Mouse (Mus musculus): ENCODE data around the gene Tas1r3. TPM values are rescaled to one million over a fixed set of nuclear protein-coding genes. Genes with fewer than 3 reads are reported as not detected.
A peak's percentile ranks its signal among the peaks of the same experiment; 100 is the strongest.

Tas1r3 gene
- polyA plus RNA-seq, 1 experiment: 0.08 TPM

- no peak overlapping the region for H3ac ChIP-seq (ENCODE audit: control insufficient read depth, insufficient read length, low read depth)
- peaks cover 39% of the 10 kb centered on the region for H3K79me3 ChIP-seq (ENCODE audit: low read depth)
- TF ChIP-seq CEBPB (IDR thresholded peaks at IDR 0.05; ENCODE audit: low read depth): no peak
- TF ChIP-seq USF1 (IDR thresholded peaks at IDR 0.05; ENCODE audit: low read depth): no peak
- no peak for TF ChIP-seq MYOD1 (IDR thresholded peaks at IDR 0.05; ENCODE audit: control insufficient read depth, insufficient read length, low read depth)
- TF ChIP-seq CTCF (IDR thresholded peaks at IDR 0.05; ENCODE audit: control insufficient read depth, insufficient read depth, insufficient read length): no peak
- TF ChIP-seq MYOG (IDR thresholded peaks at IDR 0.05; ENCODE audit: control insufficient read depth, extremely low read depth, insufficient read length): no peak
- no peak for TF ChIP-seq MAX (IDR thresholded peaks at IDR 0.05)
- no peak for TF ChIP-seq FOSL1 (IDR thresholded peaks at IDR 0.05; ENCODE audit: insufficient read depth, low read length, poor library complexity, severe bottlenecking)
- H3K27me3 ChIP-seq (ENCODE audit: control insufficient read depth, insufficient read depth, insufficient read length): no peaks in the 10 kb centered on the region
- peaks cover 27% of the 10 kb centered on the region for H3K36me3 ChIP-seq (ENCODE audit: control insufficient read depth, insufficient read depth)
- peaks cover 49% of the 10 kb centered on the region for H3K79me2 ChIP-seq (ENCODE audit: control insufficient read depth, insufficient read depth)
- H3K4me3 ChIP-seq (ENCODE audit: insufficient read depth, poor library complexity, severe bottlenecking): no peak overlapping the region
Observed at GRCm38 (mm10) chr4:155896461-155896860, 33.3 kb upstream of the Tas1r3 start.

GRCm38 (mm10) chr4:155895826-155896225 is 32.7 kb upstream of the Tas1r3 start:
- peaks cover 21% of the 10 kb centered on the region for H3K36me3 ChIP-seq (ENCODE audit: control insufficient read depth, insufficient read depth)
- H3ac ChIP-seq (ENCODE audit: control insufficient read depth, insufficient read length, low read depth): no peak overlapping the region
- no peak for TF ChIP-seq FOSL1 (IDR thresholded peaks at IDR 0.05; ENCODE audit: insufficient read depth, low read length, poor library complexity, severe bottlenecking)
- TF ChIP-seq CEBPB (IDR thresholded peaks at IDR 0.05; ENCODE audit: low read depth): no peak
- no peak for TF ChIP-seq MYOD1 (IDR thresholded peaks at IDR 0.05; ENCODE audit: control insufficient read depth, insufficient read length, low read depth)
- TF ChIP-seq CTCF (IDR thresholded peaks at IDR 0.05; ENCODE audit: control insufficient read depth, insufficient read depth, insufficient read length): no peak
- TF ChIP-seq USF1 (IDR thresholded peaks at IDR 0.05; ENCODE audit: low read depth): no peak
- TF ChIP-seq MAX (IDR thresholded peaks at IDR 0.05): no peak
- TF ChIP-seq MYOG (IDR thresholded peaks at IDR 0.05; ENCODE audit: control insufficient read depth, extremely low read depth, insufficient read length): no peak
- H3K79me2 ChIP-seq (ENCODE audit: control insufficient read depth, insufficient read depth): peaks cover 55% of the 10 kb centered on the region
- H3K79me3 ChIP-seq (ENCODE audit: low read depth): peaks cover 41% of the 10 kb centered on the region
- no peaks in the 10 kb centered on the region for H3K27me3 ChIP-seq (ENCODE audit: control insufficient read depth, insufficient read depth, insufficient read length)
- no peak overlapping the region for H3K4me3 ChIP-seq (ENCODE audit: insufficient read depth, poor library complexity, severe bottlenecking)

- H3K79me3 ChIP-seq (ENCODE audit: low read depth): peaks cover 45% of the 10 kb centered on the region
- no peak overlapping the region for H3ac ChIP-seq (ENCODE audit: control insufficient read depth, insufficient read length, low read depth)
- no peak overlapping the region for H3K4me3 ChIP-seq (ENCODE audit: insufficient read depth, poor library complexity, severe bottlenecking)
- peaks cover 21% of the 10 kb centered on the region for H3K36me3 ChIP-seq (ENCODE audit: control insufficient read depth, insufficient read depth)
- no peaks in the 10 kb centered on the region for H3K27me3 ChIP-seq (ENCODE audit: control insufficient read depth, insufficient read depth, insufficient read length)
- TF ChIP-seq MYOD1 (IDR thresholded peaks at IDR 0.05; ENCODE audit: control insufficient read depth, insufficient read length, low read depth) (no peak), USF1 (IDR thresholded peaks at IDR 0.05; ENCODE audit: low read depth) (peak; percentile 90)
- H3K79me2 ChIP-seq (ENCODE audit: control insufficient read depth, insufficient read depth): peaks cover 61% of the 10 kb centered on the region
Observed at GRCm38 (mm10) chr4:155895216-155895615, 32.1 kb upstream of the Tas1r3 start.

GRCm38 (mm10) chr4:155894311-155894881 is 31.2 kb upstream of the Tas1r3 start:
- H3K27me3 ChIP-seq (ENCODE audit: control insufficient read depth, insufficient read depth, insufficient read length): no peaks in the 10 kb centered on the region
- H3K79me3 ChIP-seq (ENCODE audit: low read depth): peaks cover 45% of the 10 kb centered on the region
- peaks cover 70% of the 10 kb centered on the region for H3K79me2 ChIP-seq (ENCODE audit: control insufficient read depth, insufficient read depth)
- H3ac ChIP-seq (ENCODE audit: control insufficient read depth, insufficient read length, low read depth): peak overlapping the region; percentile 55
- TF ChIP-seq FOSL1 (IDR thresholded peaks at IDR 0.05; ENCODE audit: insufficient read depth, low read length, poor library complexity, severe bottlenecking) (no peak), USF1 (IDR thresholded peaks at IDR 0.05; ENCODE audit: low read depth) (no peak), CTCF (IDR thresholded peaks at IDR 0.05; ENCODE audit: control insufficient read depth, insufficient read depth, insufficient read length) (no peak), MYOD1 (IDR thresholded peaks at IDR 0.05; ENCODE audit: control insufficient read depth, insufficient read length, low read depth) (peak; percentile 54), CEBPB (IDR thresholded peaks at IDR 0.05; ENCODE audit: low read depth) (no peak)
- peaks cover 22% of the 10 kb centered on the region for H3K36me3 ChIP-seq (ENCODE audit: control insufficient read depth, insufficient read depth)
- peak overlapping the region; percentile 21 for H3K4me3 ChIP-seq (ENCODE audit: insufficient read depth, poor library complexity, severe bottlenecking)

DNA sequence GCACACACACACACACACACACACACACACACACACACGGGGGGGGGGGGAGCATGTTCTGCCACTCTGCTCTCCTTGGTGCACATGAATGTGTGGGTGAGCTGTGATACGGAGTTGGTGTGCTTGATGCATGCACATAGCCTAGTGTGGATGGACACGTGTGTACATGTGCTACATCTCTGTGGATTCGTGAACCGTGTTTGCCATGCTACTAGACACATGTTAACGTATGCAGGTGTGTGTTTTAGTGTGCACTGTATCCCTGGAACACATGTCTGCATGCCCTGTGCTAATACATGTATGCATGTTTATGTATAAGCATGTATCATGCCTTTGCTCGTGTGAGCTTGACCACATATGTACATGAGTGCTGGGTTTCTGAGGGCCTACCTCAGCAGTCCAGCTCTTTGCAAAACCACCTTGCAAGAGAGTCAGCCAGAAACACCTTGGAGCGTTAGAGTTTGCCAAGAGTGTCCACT is 30.1 kb upstream of the Tas1r3 start:
- Histone ChIP-seq H3K79me3 (ENCODE audit: low read depth) (peaks cover 45% of the 10 kb centered on the region), H3K4me3 (ENCODE audit: insufficient read depth, poor library complexity, severe bottlenecking) (peak overlapping the region; percentile 85), H3K79me2 (ENCODE audit: control insufficient read depth, insufficient read depth) (peaks cover 73% of the 10 kb centered on the region), H3ac (ENCODE audit: control insufficient read depth, insufficient read length, low read depth) (peak overlapping the region; percentile 25), H3K36me3 (ENCODE audit: control insufficient read depth, insufficient read depth) (peaks cover 30% of the 10 kb centered on the region), H3K27me3 (ENCODE audit: control insufficient read depth, insufficient read depth, insufficient read length) (no peaks in the 10 kb centered on the region)
- no peak for TF ChIP-seq USF1 (IDR thresholded peaks at IDR 0.05; ENCODE audit: low read depth)
- TF ChIP-seq MYOG (IDR thresholded peaks at IDR 0.05; ENCODE audit: control insufficient read depth, extremely low read depth, insufficient read length): no peak
- TF ChIP-seq MAX (IDR thresholded peaks at IDR 0.05): no peak

DNA sequence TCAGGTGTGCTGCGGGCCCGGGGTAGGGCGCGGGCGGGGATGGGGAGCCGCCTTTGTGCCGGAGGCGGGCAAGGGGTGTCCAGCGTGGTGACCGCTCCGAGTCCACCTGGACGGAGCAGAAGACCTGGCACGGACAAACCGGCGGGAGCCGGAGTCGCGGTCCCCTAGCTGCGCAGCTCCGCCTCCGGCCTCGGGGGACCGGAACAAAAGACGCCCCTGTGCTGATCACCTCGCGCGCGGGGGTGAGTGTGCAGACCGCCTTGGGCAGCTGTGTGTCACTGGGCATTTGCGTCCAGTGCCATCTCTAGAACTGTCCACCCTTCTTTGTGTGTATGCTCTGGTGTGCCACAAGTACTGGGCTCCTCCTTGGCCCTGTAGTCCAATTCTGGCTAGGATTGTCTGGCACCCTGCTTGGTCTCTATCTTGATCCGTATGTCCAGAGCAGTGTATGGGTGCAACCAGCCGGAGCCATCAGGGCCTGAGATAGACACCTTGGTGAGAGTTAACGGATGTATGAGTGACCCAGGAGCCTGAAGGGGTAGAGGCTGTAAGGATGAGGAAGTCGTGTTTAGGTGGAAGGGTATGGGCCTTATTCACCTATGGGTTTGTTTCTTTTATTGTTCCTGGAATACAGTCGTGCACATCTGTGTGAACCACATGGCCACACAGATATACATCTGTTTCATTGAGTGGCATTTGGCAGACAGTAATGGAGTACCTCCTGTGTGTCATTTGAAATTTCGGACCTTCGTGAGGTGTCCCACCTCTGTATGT is 29.5 kb upstream of the Tas1r3 start:
- peak overlapping the region; percentile 70 for H3ac ChIP-seq (ENCODE audit: control insufficient read depth, insufficient read length, low read depth)
- peak overlapping the region; percentile 85 for H3K4me3 ChIP-seq (ENCODE audit: insufficient read depth, poor library complexity, severe bottlenecking)
- H3K79me3 ChIP-seq (ENCODE audit: low read depth): peaks cover 45% of the 10 kb centered on the region
- H3K27me3 ChIP-seq (ENCODE audit: control insufficient read depth, insufficient read depth, insufficient read length): no peaks in the 10 kb centered on the region
- peaks cover 31% of the 10 kb centered on the region for H3K36me3 ChIP-seq (ENCODE audit: control insufficient read depth, insufficient read depth)
- TF ChIP-seq CEBPB (IDR thresholded peaks at IDR 0.05; ENCODE audit: low read depth) (no peak), MAX (IDR thresholded peaks at IDR 0.05) (no peak), FOSL1 (IDR thresholded peaks at IDR 0.05; ENCODE audit: insufficient read depth, low read length, poor library complexity, severe bottlenecking) (no peak), CTCF (IDR thresholded peaks at IDR 0.05; ENCODE audit: control insufficient read depth, insufficient read depth, insufficient read length) (no peak), MYOD1 (IDR thresholded peaks at IDR 0.05; ENCODE audit: control insufficient read depth, insufficient read length, low read depth) (no peak), MYOG (IDR thresholded peaks at IDR 0.05; ENCODE audit: control insufficient read depth, extremely low read depth, insufficient read length) (no peak), USF1 (IDR thresholded peaks at IDR 0.05; ENCODE audit: low read depth) (no peak)
- peaks cover 73% of the 10 kb centered on the region for H3K79me2 ChIP-seq (ENCODE audit: control insufficient read depth, insufficient read depth)
